ENCODE assay signal across 26 mouse cellular contexts in genomic region chr13:68941429-68941828, GRCm38 (mm10). TPM values are rescaled to one million over a fixed set of nuclear protein-coding genes. Genes with fewer than 3 reads are reported as not detected.
DNase-seq lines count a peak whose midpoint lies in the region; ATAC-seq lines count a peak whose summit lies in the region.
"Had no signal": no experiment of that assay in that cellular context is flagged by ENCODE, and none has a peak within 500 bp of the region (broad histone marks: within the 10 kb centered on the region; RNA-seq: fewer than 3 reads in every experiment).

No protein-coding gene starts in this region.

- no peaks in the 10 kb centered on the region for H3K27me3 ChIP-seq in forebrain, embryonic 12.5 days
- H3K27me3 ChIP-seq: CH12.LX; embryonic facial prominence, embryonic 13.5 days; embryonic facial prominence, embryonic 15.5 days; Patski had no signal

- no peaks in the 10 kb centered on the region for H3K4me1 ChIP-seq in forebrain, embryonic 12.5 days
- H3K4me1 ChIP-seq: embryonic facial prominence, embryonic 13.5 days; embryonic facial prominence, embryonic 15.5 days had no signal

- no peak overlapping the region for H3K9ac ChIP-seq in forebrain, embryonic 12.5 days
- H3K9ac ChIP-seq: embryonic facial prominence, embryonic 13.5 days; embryonic facial prominence, embryonic 15.5 days had no signal

- H3K9me3 ChIP-seq in forebrain, embryonic 12.5 days = no peaks in the 10 kb centered on the region
- H3K9me3 ChIP-seq: embryonic facial prominence, embryonic 13.5 days; embryonic facial prominence, embryonic 15.5 days had no signal

- peak; percentile 92 for ATAC-seq in common myeloid progenitor, adult 5-6 weeks (replicated peaks; ENCODE audit: low read depth, poor library complexity, severe bottlenecking)
- ATAC-seq in hematopoietic stem cell, adult 5-6 weeks (replicated peaks in 1 of 2; ENCODE audit: insufficient read depth in 1 of 2, low FRiP score in 2 of 2, low TSS enrichment in 1 of 2, low read depth in 1 of 2, poor library complexity in 2 of 2, severe bottlenecking in 2 of 2) = peak; percentile 83 to 85
- peak; percentile 92 for ATAC-seq in megakaryocyte progenitor cell, adult 5-6 weeks (replicated peaks; ENCODE audit: poor library complexity)
- no peak for ATAC-seq in forebrain, embryonic 12.5 days (ENCODE audit: low FRiP score)
- ATAC-seq: activated CD4-positive, CD25-positive, alpha-beta regulatory T cell, adult 4 months; CD4-positive, CD25-positive, alpha-beta regulatory T cell, adult 4 months; forebrain, embryonic 14.5 days; forebrain, embryonic 16.5 days; Patski had no signal

- H3K27ac ChIP-seq in forebrain, embryonic 12.5 days = no peak overlapping the region
- H3K27ac ChIP-seq: embryonic facial prominence, embryonic 13.5 days; embryonic facial prominence, embryonic 15.5 days had no signal

- DNase-seq in natural killer cell, adult 2 months (ENCODE audit: low spot score in 2 of 2) = no peak
- no peak for DNase-seq in kidney, postnatal 4 days
- DNase-seq: adrenal gland, adult 8-10 months; adrenal gland, postnatal 14 days; adrenal gland, postnatal 36 days; B cell, adult 2 months; cerebellum, adult 11-12 months; cerebellum, adult 2 months; cerebellum, adult 9-10 months; cerebellum, postnatal 10 days; cerebellum, postnatal 25 days; embryo, embryonic 11 days had no signal

- no peak overlapping the region for H3K4me2 ChIP-seq in forebrain, embryonic 12.5 days
- H3K4me2 ChIP-seq: embryonic facial prominence, embryonic 13.5 days; embryonic facial prominence, embryonic 15.5 days had no signal

- WGBS in forebrain, embryonic 12.5 days = 97% methylated on average over 1 of the region's 1 CpGs

- H3K36me3 ChIP-seq in forebrain, embryonic 12.5 days (replicated peaks) = no peaks in the 10 kb centered on the region
- H3K36me3 ChIP-seq: embryonic facial prominence, embryonic 13.5 days; embryonic facial prominence, embryonic 15.5 days; G1E had no signal

- no peak overlapping the region for H3K4me3 ChIP-seq in forebrain, embryonic 12.5 days (replicated peaks)
- H3K4me3 ChIP-seq: embryonic facial prominence, embryonic 13.5 days; embryonic facial prominence, embryonic 15.5 days; erythroblast, embryonic 14.5 days had no signal

RNA-seq across cellular contexts. Expression of gene Adcy2, which starts 57.9 kb away (rescaled TPM):
- total RNA-seq in common myeloid progenitor, adult 5-6 weeks (2017) = not detected in 2 replicates
- 0.31 TPM in 1 of 2 replicates, not detected in the other for total RNA-seq in hematopoietic stem cell, adult 5-6 weeks (2017)
- total RNA-seq in megakaryocyte progenitor cell, adult 5-6 weeks (2015) = not detected in 2 replicates
- total RNA-seq in megakaryocyte progenitor cell, adult 5-6 weeks (2017) = not detected in 2 replicates
- 1.3 and 2.1 TPM in 2 replicates for polyA plus RNA-seq in forebrain, embryonic 12.5 days (2016; fragmentation: Nextera tagmentation; extraction: Ambion mirVana)
- total RNA-seq: CH12.LX had no signal
- polyA plus RNA-seq: activated CD4-positive, CD25-positive, alpha-beta regulatory T cell, adult 4 months; CD4-positive, CD25-positive, alpha-beta regulatory T cell, adult 4 months; erythroblast, embryonic 14.5 days; G1E had no signal
